Mouse (Mus musculus): Measurements from ENCODE around the gene Cyp4f13.

DNA sequence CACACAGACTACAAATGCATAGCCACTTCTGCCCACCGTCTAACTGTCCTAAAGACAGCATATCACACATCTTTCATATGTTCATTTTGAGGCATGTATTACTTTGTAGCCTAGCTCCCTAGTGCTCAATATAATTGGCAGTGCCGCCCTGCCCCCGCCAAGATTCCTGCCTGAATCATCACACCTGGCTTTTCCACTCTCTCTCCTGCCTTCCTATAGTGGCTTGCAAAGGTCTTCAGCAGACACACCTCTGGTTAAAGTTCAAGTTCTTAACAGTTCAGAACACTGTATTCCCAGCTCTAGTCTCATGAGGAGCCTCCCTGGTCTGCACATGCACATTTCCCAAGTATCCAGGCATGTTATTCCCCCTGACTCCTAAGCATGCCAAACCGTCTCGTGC, 19.4 kb downstream of the Cyp4f13 start:
- no peak for TF ChIP-seq CTCF (IDR thresholded peaks at IDR 0.05; ENCODE audit: control insufficient read depth, insufficient read depth, low read length)
- no peak for TF ChIP-seq POLR2A (IDR thresholded peaks at IDR 0.05; ENCODE audit: borderline replicate concordance, control insufficient read depth, low read depth, low read length)

Data from bone marrow, adult 2 months (tissue).